Mouse (Mus musculus) cerebellum, postnatal 25 days (tissue): ENCODE measurements around the gene Olfr166.
"Not testable (repeated sequence)": the region's sequence is repeated elsewhere in the genome, so short reads cannot be mapped to it uniquely, and the experiment has no call there.

Experiments
- DNase-seq, 2 experiments: peaks; one replicate each; pipeline ENCODE4 v3.0.0; 2021; ENCODE audit warnings: mixed read lengths in 2 of 2

The Olfr166 gene

DNA sequence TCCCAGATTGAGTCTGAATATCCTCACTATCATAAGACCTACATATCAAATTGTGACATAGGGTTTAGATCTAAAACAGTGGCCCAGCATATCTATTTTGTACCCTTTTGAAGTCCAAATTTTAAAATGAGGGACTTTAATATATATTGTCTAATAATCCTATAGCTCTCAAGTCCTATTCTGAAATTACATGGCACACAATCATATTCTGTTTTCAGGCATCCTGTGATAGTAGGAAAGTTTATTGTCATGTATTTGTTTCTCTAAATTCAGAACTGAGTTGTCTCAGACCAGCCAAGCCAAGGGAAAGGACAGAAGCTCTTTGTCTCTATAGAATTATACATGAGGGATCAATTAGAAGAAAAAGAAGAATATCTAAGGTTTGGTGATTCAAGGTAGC lies at the start of gene Olfr166:
Olfr166 (plus strand) TSS at position 301 of the 400 bp plus-strand sequence.
- no peak for DNase-seq

- not testable (repeated sequence) for DNase-seq
Measured at GRCm38 (mm10) chr16:19458741-19459140, 24.8 kb upstream of the Olfr166 start.

- no peak for DNase-seq
Measured at GRCm38 (mm10) chr16:19464365-19464764, 19.1 kb upstream of the Olfr166 start.

DNA sequence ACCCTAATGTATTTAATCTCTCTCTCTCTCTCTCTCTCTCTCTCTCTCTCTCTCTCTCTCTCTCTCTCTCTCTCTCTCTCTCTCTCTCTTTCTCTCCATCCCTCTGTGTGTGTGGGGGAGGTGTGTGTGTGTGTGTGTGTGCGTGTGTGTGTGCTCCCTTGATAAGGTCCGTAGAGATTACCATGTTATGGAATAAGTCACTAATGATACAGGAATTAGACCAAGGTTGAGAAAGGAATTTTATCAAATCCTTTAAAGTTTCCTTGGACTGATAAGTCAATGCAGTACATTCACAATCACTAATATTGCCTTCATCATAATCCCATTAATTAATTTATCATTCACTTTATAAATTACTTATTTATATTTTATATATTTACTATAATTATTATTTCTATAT lies 38.7 kb downstream of the Olfr166 start, which contains the start of gene Olfr167:
Olfr167 (minus strand) TSS at position 101 of the 400 bp plus-strand sequence.
- no peak for DNase-seq

DNA sequence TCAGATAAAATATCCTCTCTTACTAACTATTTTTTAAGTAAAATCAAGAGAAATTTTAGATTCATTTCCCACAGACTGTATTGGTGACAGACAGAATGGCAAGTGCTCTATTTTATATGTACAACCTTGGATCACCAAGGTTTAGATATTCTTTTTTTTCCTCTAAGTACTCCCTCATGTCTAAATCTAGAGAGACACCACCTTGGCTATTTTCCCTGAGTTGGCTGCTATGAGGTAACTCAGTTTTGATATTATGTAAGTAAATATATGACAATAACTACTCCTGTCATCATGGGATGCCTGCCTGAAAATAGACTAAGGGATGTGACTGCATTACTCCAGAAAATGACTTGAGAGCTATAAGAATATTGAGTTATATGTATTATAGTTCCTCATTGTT lies 52.0 kb downstream of the Olfr166 start, which contains the start of gene Olfr168:
Olfr168 (minus strand) TSS at position 101 of the 400 bp plus-strand sequence.
- no peak for DNase-seq
